8 mouse cellular contexts compared by ENCODE assay signal in the genomic region with DNA sequence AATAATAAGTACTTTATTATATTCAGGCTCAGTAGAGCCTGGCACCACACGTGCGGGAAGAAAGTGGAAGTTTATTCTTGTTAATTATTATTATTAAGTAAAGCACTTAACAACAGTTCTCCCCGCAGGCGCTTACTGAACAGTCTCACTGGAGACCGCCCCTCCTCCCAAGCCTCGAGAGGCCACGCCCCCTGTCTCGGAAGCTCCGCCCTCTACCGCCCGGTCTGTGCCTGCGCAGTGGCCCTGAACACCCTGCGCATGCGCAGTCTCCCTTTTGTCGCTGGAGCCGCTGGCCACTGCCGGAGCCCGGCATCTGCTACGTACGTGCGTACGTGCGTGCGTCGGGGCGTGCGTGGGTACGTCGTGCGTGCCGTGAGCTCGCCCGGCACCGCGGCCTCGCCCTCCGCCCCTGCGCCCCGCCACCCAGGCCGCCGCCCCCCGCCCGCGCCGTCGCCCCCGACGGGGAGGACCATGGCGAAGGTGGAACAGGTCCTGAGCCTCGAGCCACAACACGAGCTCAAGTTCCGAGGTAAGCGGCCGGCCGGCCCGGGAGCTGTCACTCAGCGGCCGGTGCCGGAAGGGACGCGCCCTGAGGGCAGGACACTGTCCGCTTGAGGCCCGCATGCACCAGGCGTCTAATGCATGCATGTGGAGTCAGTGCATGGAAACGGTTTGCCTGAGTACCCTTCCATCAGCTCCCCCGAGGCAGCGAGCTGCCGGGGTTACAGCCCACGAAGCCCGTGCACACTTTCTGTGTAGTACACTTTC. TPM values are rescaled to one million over a fixed set of nuclear protein-coding genes. Genes with fewer than 3 reads are reported as not detected.
DNase-seq lines count a peak whose midpoint lies in the region; ATAC-seq and TF ChIP-seq lines count a peak whose summit lies in the region.

A gene (plus strand): TSS at position 290 of the 768 bp plus-strand sequence.

- intact Hi-C loops in heart, postnatal 36 days (cut with DNase I), result loop anchor here (2.0 kb wide), 1 partner anchor 79 kb away; a partner anchor contains a TSS

- H3K36me3 ChIP-seq in G1E (replicated peaks), result peaks cover 42% of the 10 kb centered on the region
- H3K36me3 ChIP-seq in forebrain, embryonic 16.5 days (ENCODE audit: control insufficient read depth, insufficient read depth), result no peaks in the 10 kb centered on the region
- H3K36me3 ChIP-seq in lung, embryonic 14.5 days (ENCODE audit: insufficient read depth), result 0 out of 2 replicates have a peak, but pooled peaks cover 3% of the 10 kb centered on the region
- no peaks in the 10 kb centered on the region for H3K36me3 ChIP-seq in thymus, adult 2 months (ENCODE audit: control insufficient read depth, insufficient read depth, low read length)

- peaks cover 31% of the 10 kb centered on the region for H3K4me1 ChIP-seq in G1E (ENCODE audit: insufficient read depth, low read depth, low read length)
- peaks cover 18% of the 10 kb centered on the region for H3K4me1 ChIP-seq in forebrain, embryonic 16.5 days (replicated peaks; ENCODE audit: control insufficient read depth, insufficient read depth, low read length)
- H3K4me1 ChIP-seq in lung, embryonic 14.5 days (ENCODE audit: insufficient read depth), result peaks cover 5% of the 10 kb centered on the region
- H3K4me1 ChIP-seq in olfactory bulb, adult 2 months (ENCODE audit: control insufficient read depth, insufficient read depth, low read length), result peaks cover 19% of the 10 kb centered on the region
- peaks cover 20% of the 10 kb centered on the region for H3K4me1 ChIP-seq in thymus, adult 2 months (replicated peaks; ENCODE audit: control insufficient read depth, insufficient read depth, low read length)

- DNase-seq in G1E (ENCODE audit: low spot score), result peak; percentile 91
- peak; percentile 98 to 100 for DNase-seq in cerebellum, adult 18-20 months
- peak; percentile 100 for DNase-seq in heart, postnatal 36 days
- peak; percentile 99 to 100 for DNase-seq in layer of hippocampus, adult 2 months (ENCODE audit: low spot score in 2 of 2)
- peak; percentile 100 for DNase-seq in lung, embryonic 14.5 days
- peak; percentile 99 for DNase-seq in thymus, adult 2 months

- TF ChIP-seq POLR2A in olfactory bulb, adult 2 months (IDR thresholded peaks at IDR 0.05; ENCODE audit: insufficient read depth, low read depth, low read length), result no peak
- 0 out of 2 replicates have a peak, but pooled peaks have one; percentile 20 for TF ChIP-seq POLR2A in thymus, adult 2 months (IDR thresholded peaks at IDR 0.05; ENCODE audit: control insufficient read depth, extremely low read depth, insufficient read depth, low read length, poor library complexity)

- under 1% methylated on average over 70 of the region's 70 CpGs for WGBS in forebrain, embryonic 16.5 days
- WGBS in lung, embryonic 14.5 days, result 1% methylated on average over 67 of the region's 70 CpGs
- WGBS in olfactory bulb, adult 2 months, result under 1% methylated on average over 70 of the region's 70 CpGs
- WGBS in thymus, adult 2 months, result under 1% methylated on average over 64 of the region's 70 CpGs

- H3K27me3 ChIP-seq in G1E (ENCODE audit: insufficient read depth, low read length), result peaks cover 11% of the 10 kb centered on the region
- no peaks in the 10 kb centered on the region for H3K27me3 ChIP-seq in forebrain, embryonic 16.5 days (replicated peaks; ENCODE audit: control insufficient read depth, insufficient read depth, low read length)
- no peaks in the 10 kb centered on the region for H3K27me3 ChIP-seq in lung, embryonic 14.5 days (ENCODE audit: insufficient read depth, low read length)
- H3K27me3 ChIP-seq in thymus, adult 2 months (ENCODE audit: control insufficient read depth, insufficient read depth, low read length), result no peaks in the 10 kb centered on the region

- peak within 1 kb of the TSS; percentile 95 for H3K4me3 ChIP-seq in G1E (ENCODE audit: low read depth, low read length)
- H3K4me3 ChIP-seq in forebrain, embryonic 16.5 days (replicated peaks; ENCODE audit: low read length), result peak within 1 kb of the TSS; percentile 62
- peak within 1 kb of the TSS; percentile 81 for H3K4me3 ChIP-seq in layer of hippocampus, adult 2 months
- peak within 1 kb of the TSS; percentile 90 for H3K4me3 ChIP-seq in lung, embryonic 14.5 days (ENCODE audit: low read depth, low read length)
- peak within 1 kb of the TSS; percentile 76 for H3K4me3 ChIP-seq in olfactory bulb, adult 2 months (ENCODE audit: insufficient read depth, low read depth, low read length)
- H3K4me3 ChIP-seq in thymus, adult 2 months (ENCODE audit: control insufficient read depth, insufficient read depth, low read length), result peak within 1 kb of the TSS; percentile 77

- 0 out of 2 replicates have a peak within 1 kb of the TSS, but pooled peaks have one; percentile 43 for H3K27ac ChIP-seq in forebrain, embryonic 16.5 days (ENCODE audit: low read length)
- peak within 1 kb of the TSS; percentile 90 for H3K27ac ChIP-seq in layer of hippocampus, adult 2 months
- H3K27ac ChIP-seq in lung, embryonic 14.5 days (ENCODE audit: low read depth), result peak within 1 kb of the TSS; percentile 69
- H3K27ac ChIP-seq in olfactory bulb, adult 2 months (ENCODE audit: insufficient read depth, low read depth, low read length), result no peak within 1 kb of the TSS
- H3K27ac ChIP-seq in thymus, adult 2 months (ENCODE audit: control insufficient read depth, insufficient read depth, low read length), result no peak within 1 kb of the TSS

- H3K4me2 ChIP-seq in forebrain, embryonic 16.5 days (ENCODE audit: low read length), result peak within 1 kb of the TSS; percentile 55
- H3K4me2 ChIP-seq in lung, embryonic 14.5 days, result peak within 1 kb of the TSS; percentile 83

- peak; percentile 89 for ATAC-seq in G1E (ENCODE audit: extremely low read depth, insufficient number of reproducible peaks, low FRiP score, poor library complexity, severe bottlenecking)
- peak; percentile 98 for ATAC-seq in forebrain, embryonic 16.5 days
- peak; percentile 98 for ATAC-seq in lung, embryonic 14.5 days (ENCODE audit: insufficient read depth)

- no peak for TF ChIP-seq CTCF in G1E (IDR thresholded peaks at IDR 0.05; ENCODE audit: low read depth, low read length)
- peak; percentile 61 for TF ChIP-seq CTCF in layer of hippocampus, adult 2 months (conservative IDR thresholded peaks at IDR 0.05)
- TF ChIP-seq CTCF in lung, embryonic 14.5 days (IDR thresholded peaks at IDR 0.05; ENCODE audit: low read depth), result peak; percentile 52
- TF ChIP-seq CTCF in olfactory bulb, adult 2 months (IDR thresholded peaks at IDR 0.05; ENCODE audit: insufficient read depth, low read depth, low read length), result no peak
- TF ChIP-seq CTCF in thymus, adult 2 months (IDR thresholded peaks at IDR 0.05; ENCODE audit: borderline replicate concordance, control insufficient read depth, extremely low read depth, insufficient read depth, low read length, poor library complexity), result 0 out of 2 replicates have a peak, but pooled peaks have one; percentile 40

- H3K9ac ChIP-seq in forebrain, embryonic 16.5 days (replicated peaks; ENCODE audit: low read depth, low read length), result peak within 1 kb of the TSS; percentile 78
- H3K9ac ChIP-seq in lung, embryonic 14.5 days, result peak within 1 kb of the TSS; percentile 79

- no peaks in the 10 kb centered on the region for H3K9me3 ChIP-seq in G1E (replicated peaks)
- H3K9me3 ChIP-seq in forebrain, embryonic 16.5 days (ENCODE audit: control insufficient read depth, low read length), result no peaks in the 10 kb centered on the region
- H3K9me3 ChIP-seq in lung, embryonic 14.5 days (ENCODE audit: low read depth, low read length), result no peaks in the 10 kb centered on the region

RNA-seq across cellular contexts. Expression of the gene that starts here (rescaled TPM):
- total RNA-seq in G1E (2014; fragmentation: Nextera tagmentation) (18.9 and 23.6 TPM in 2 replicates), G1E (2017) (75.2 and 76.7 TPM in 2 replicates)
- 17.3 and 18.7 TPM in 2 replicates for polyA plus RNA-seq in G1E (2012)
- polyA plus RNA-seq in forebrain, embryonic 16.5 days (2015; fragmentation: Nextera tagmentation; extraction: Ambion mirVana), result 14.4 and 20.3 TPM in 2 replicates
- total RNA-seq in heart, postnatal 36 days (2021), result 100 to 1,000 TPM; 122 to 127 TPM
- total RNA-seq in layer of hippocampus, adult 2 months (2021), result 100 to 1,000 TPM; 112 to 113 TPM
- polyA plus RNA-seq in lung, embryonic 14.5 days (2014; fragmentation: Nextera tagmentation; extraction: Ambion mirVana), result 8.8 and 13.1 TPM in 2 replicates
- polyA plus RNA-seq in olfactory bulb, adult 2 months (2012; ENCODE audit: insufficient read depth, insufficient read length, low replicate concordance, missing spikeins), result not detected in 2 replicates
- 11.9 and 12.1 TPM in 2 replicates for polyA plus RNA-seq in thymus, adult 2 months (2012; rRNA removed)

Comparison
In these comparisons a context has a peak if more than half of its experiments do, and no peak if none do; other contexts are left out.
1. CTCF ChIP-seq: peak in layer of hippocampus, adult 2 months (single experiment), lung, embryonic 14.5 days (single experiment) and thymus, adult 2 months (single experiment); none in G1E (single experiment) and olfactory bulb, adult 2 months (single experiment).
2. H3K27ac ChIP-seq: peak in forebrain, embryonic 16.5 days (single experiment), layer of hippocampus, adult 2 months (single experiment) and lung, embryonic 14.5 days (single experiment); none in olfactory bulb, adult 2 months (single experiment) and thymus, adult 2 months (single experiment).
3. Peak in every context shown above with its lines, with median percentiles within 50 percentile points of each other: ATAC-seq, DNase-seq and H3K4me3 ChIP-seq.